8 mouse cellular contexts compared by ENCODE assay signal in the genomic region with DNA sequence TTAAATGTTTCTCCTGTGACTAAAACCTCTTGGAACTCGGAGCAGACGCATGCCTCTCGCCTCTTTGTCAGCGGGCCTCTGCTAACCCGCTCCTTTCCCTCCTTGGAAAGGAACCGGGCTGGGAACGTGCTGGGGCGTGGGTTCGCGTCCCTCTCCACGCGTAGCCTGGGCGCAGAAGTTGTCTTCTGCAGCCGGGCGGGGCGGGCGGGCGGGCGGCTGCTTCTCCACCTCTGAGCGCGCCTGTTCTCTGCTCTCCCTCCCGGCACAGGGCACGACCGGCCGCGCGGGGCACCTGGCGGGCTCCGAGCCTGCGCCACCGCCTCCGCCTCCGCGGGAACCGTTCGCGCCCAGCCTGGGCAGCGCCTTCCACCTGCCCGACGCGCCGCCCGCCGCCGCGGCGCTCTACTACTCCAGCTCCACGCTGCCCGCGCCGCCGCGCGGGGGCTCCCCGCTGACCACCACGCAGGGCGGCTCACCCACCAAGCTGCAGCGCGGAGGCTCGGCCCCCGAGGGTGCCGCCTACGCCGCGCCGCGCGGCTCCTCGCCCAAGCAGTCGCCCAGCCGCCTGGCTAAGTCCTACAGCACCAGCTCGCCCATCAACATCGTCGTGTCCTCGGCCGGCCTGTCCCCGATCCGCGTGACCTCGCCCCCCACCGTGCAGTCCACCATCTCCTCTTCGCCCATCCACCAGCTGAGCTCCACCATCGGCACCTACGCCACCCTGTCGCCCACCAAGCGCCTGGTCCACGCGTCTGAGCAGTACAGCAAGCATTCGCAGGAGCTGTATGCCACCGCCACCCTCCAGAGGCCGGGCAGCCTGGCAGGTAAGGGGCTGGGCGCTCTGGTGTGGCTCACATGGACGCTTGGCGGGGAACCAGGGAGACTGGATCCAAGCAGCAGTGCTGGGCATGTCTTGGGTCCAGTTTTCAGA.
DNase-seq lines count a peak whose midpoint lies in the region; ATAC-seq and TF ChIP-seq lines count a peak whose summit lies in the region.

No protein-coding gene starts in this region.

- TF ChIP-seq CTCF in kidney, adult 2 months (conservative IDR thresholded peaks at IDR 0.05; ENCODE audit: insufficient read depth, insufficient read length, low read depth, low read length) = no peak
- TF ChIP-seq CTCF in bone marrow, adult 2 months (IDR thresholded peaks at IDR 0.05; ENCODE audit: control insufficient read depth, insufficient read depth, low read length) = no peak
- no peak for TF ChIP-seq CTCF in lung, embryonic 14.5 days (IDR thresholded peaks at IDR 0.05; ENCODE audit: low read depth)

- no peaks in the 10 kb centered on the region for H3K4me1 ChIP-seq in kidney, adult 2 months (ENCODE audit: control insufficient read depth, insufficient read depth, low read length)
- no peaks in the 10 kb centered on the region; the same call in none of the 2 replicates for H3K4me1 ChIP-seq in bone marrow, adult 2 months (ENCODE audit: control insufficient read depth, insufficient read depth, low read length)
- H3K4me1 ChIP-seq in forebrain, embryonic 10.5 days = peaks cover 22% of the 10 kb centered on the region
- H3K4me1 ChIP-seq in intestine, embryonic 16.5 days (ENCODE audit: control insufficient read depth, insufficient read depth, low read length) = 0 out of 2 replicates have a peak, but pooled peaks cover 3% of the 10 kb centered on the region
- no peaks in the 10 kb centered on the region for H3K4me1 ChIP-seq in lung, embryonic 14.5 days (ENCODE audit: insufficient read depth)
- peaks cover 13% of the 10 kb centered on the region for H3K4me1 ChIP-seq in neural tube, embryonic 15.5 days

- no peak for DNase-seq in kidney, adult 2 months
- DNase-seq in kidney, adult 11 months = no peak
- DNase-seq in forebrain, embryonic 10.5 days (ENCODE audit: extremely low spot score, low spot score) = peak; percentile 37
- DNase-seq in lung, embryonic 14.5 days = peak; percentile 40

- TF ChIP-seq POLR2A in kidney, adult 2 months (IDR thresholded peaks at IDR 0.05; ENCODE audit: low read depth, low read length) = no peak
- no peak for TF ChIP-seq POLR2A in bone marrow, adult 2 months (IDR thresholded peaks at IDR 0.05; ENCODE audit: borderline replicate concordance, control insufficient read depth, low read depth, low read length)

- H3K27me3 ChIP-seq in kidney, adult 2 months (replicated peaks; ENCODE audit: control insufficient read depth, insufficient read depth, low read length) = no peaks in the 10 kb centered on the region
- H3K27me3 ChIP-seq in forebrain, embryonic 10.5 days (ENCODE audit: poor library complexity, severe bottlenecking) = peaks cover 40% of the 10 kb centered on the region
- H3K27me3 ChIP-seq in intestine, embryonic 16.5 days (replicated peaks; ENCODE audit: control insufficient read depth, insufficient read depth, low read length) = peaks cover 10% of the 10 kb centered on the region; the same call in 1 of the 2 replicates
- peaks cover 21% of the 10 kb centered on the region for H3K27me3 ChIP-seq in lung, embryonic 14.5 days (ENCODE audit: insufficient read depth, low read length)
- no peaks in the 10 kb centered on the region; the same call in 1 of the 2 replicates for H3K27me3 ChIP-seq in neural tube, embryonic 15.5 days (replicated peaks)

- under 1% methylated on average over 93 of the region's 94 CpGs for WGBS in kidney, adult 2 months
- WGBS in bone marrow, adult 2 months = 3% methylated on average over 93 of the region's 94 CpGs
- WGBS in forebrain, embryonic 10.5 days = 1% methylated on average over 94 of the region's 94 CpGs
- WGBS in intestine, embryonic 16.5 days = 2% methylated on average over 74 of the region's 94 CpGs
- 1% methylated on average over 93 of the region's 94 CpGs for WGBS in lung, embryonic 14.5 days
- WGBS in neural tube, embryonic 15.5 days = 2% methylated on average over 92 of the region's 94 CpGs

- peak; percentile 73 for ATAC-seq in intestine, embryonic 16.5 days
- peak; percentile 72 for ATAC-seq in lung, embryonic 14.5 days (ENCODE audit: insufficient read depth)
- ATAC-seq in neural tube, embryonic 15.5 days (ENCODE audit: low FRiP score) = peak; percentile 76
- ATAC-seq in erythroblast, adult 5-6 weeks (replicated peaks; ENCODE audit: low FRiP score, poor library complexity, severe bottlenecking) = no peak

- H3K9ac ChIP-seq in intestine, embryonic 16.5 days (ENCODE audit: low read depth, low read length) = peak overlapping the region; percentile 63
- H3K9ac ChIP-seq in lung, embryonic 14.5 days = peak overlapping the region; percentile 59
- H3K9ac ChIP-seq in neural tube, embryonic 15.5 days (replicated peaks) = peak overlapping the region; percentile 70

- no peaks in the 10 kb centered on the region for H3K9me3 ChIP-seq in forebrain, embryonic 10.5 days
- H3K9me3 ChIP-seq in intestine, embryonic 16.5 days (ENCODE audit: control insufficient read depth, low read length) = no peaks in the 10 kb centered on the region
- H3K9me3 ChIP-seq in lung, embryonic 14.5 days (ENCODE audit: low read depth, low read length) = no peaks in the 10 kb centered on the region
- no peaks in the 10 kb centered on the region for H3K9me3 ChIP-seq in neural tube, embryonic 15.5 days (replicated peaks)

- no peaks in the 10 kb centered on the region for H3K36me3 ChIP-seq in kidney, adult 2 months (ENCODE audit: control insufficient read depth, insufficient read depth, low read length)
- H3K36me3 ChIP-seq in forebrain, embryonic 10.5 days (replicated peaks) = no peaks in the 10 kb centered on the region
- no peaks in the 10 kb centered on the region for H3K36me3 ChIP-seq in intestine, embryonic 16.5 days (ENCODE audit: control insufficient read depth, insufficient read depth, low read length)
- H3K36me3 ChIP-seq in lung, embryonic 14.5 days (ENCODE audit: insufficient read depth) = no peaks in the 10 kb centered on the region
- H3K36me3 ChIP-seq in neural tube, embryonic 15.5 days = no peaks in the 10 kb centered on the region

- H3K27ac ChIP-seq in kidney, adult 2 months (ENCODE audit: insufficient read depth, low read depth, low read length) = no peak overlapping the region
- H3K27ac ChIP-seq in bone marrow, adult 2 months (ENCODE audit: control insufficient read depth, insufficient read depth, low read depth, low read length, poor library complexity) = no peak overlapping the region; the same call in 1 of the 2 replicates
- peak overlapping the region; percentile 82 for H3K27ac ChIP-seq in forebrain, embryonic 10.5 days
- H3K27ac ChIP-seq in intestine, embryonic 16.5 days (ENCODE audit: low read length) = no peak overlapping the region
- H3K27ac ChIP-seq in lung, embryonic 14.5 days (ENCODE audit: low read depth) = peak overlapping the region; percentile 54; the same call in 1 of the 2 replicates
- H3K27ac ChIP-seq in neural tube, embryonic 15.5 days (replicated peaks) = peak overlapping the region; percentile 48

- peak overlapping the region; percentile 24; the same call in 1 of the 2 replicates for H3K4me3 ChIP-seq in kidney, adult 2 months (ENCODE audit: insufficient read depth, low read depth, low read length)
- H3K4me3 ChIP-seq in bone marrow, adult 2 months (replicated peaks; ENCODE audit: control insufficient read depth, low read depth, low read length) = peak overlapping the region; percentile 50
- peak overlapping the region; percentile 69 for H3K4me3 ChIP-seq in forebrain, embryonic 10.5 days
- peak overlapping the region; percentile 59 for H3K4me3 ChIP-seq in intestine, embryonic 16.5 days (ENCODE audit: low read length)
- H3K4me3 ChIP-seq in lung, embryonic 14.5 days (ENCODE audit: low read depth, low read length) = peak overlapping the region; percentile 53
- peak overlapping the region; percentile 54 for H3K4me3 ChIP-seq in neural tube, embryonic 15.5 days (replicated peaks)

- H3K4me2 ChIP-seq in intestine, embryonic 16.5 days (ENCODE audit: low read depth, low read length) = peak overlapping the region; percentile 97
- H3K4me2 ChIP-seq in lung, embryonic 14.5 days = peak overlapping the region; percentile 86
- H3K4me2 ChIP-seq in neural tube, embryonic 15.5 days = peak overlapping the region; percentile 97

Comparison
In these comparisons a context has a peak if more than half of its experiments do, and no peak if none do; other contexts are left out.
1. DNase-seq: peak in forebrain, embryonic 10.5 days (single experiment) and lung, embryonic 14.5 days (single experiment); none in kidney, adult 2 months (single experiment) and kidney, adult 11 months (single experiment).
2. H3K27ac ChIP-seq: peak in forebrain, embryonic 10.5 days (single experiment), lung, embryonic 14.5 days (single experiment) and neural tube, embryonic 15.5 days (single experiment); none in kidney, adult 2 months (single experiment), bone marrow, adult 2 months (single experiment) and intestine, embryonic 16.5 days (single experiment).
3. Peak in every context shown above with its lines, with median percentiles within 50 percentile points of each other: H3K4me3 ChIP-seq, H3K4me2 ChIP-seq and H3K9ac ChIP-seq.